Comparison of ENCODE assay signal across 13 mouse cellular contexts in the genomic region with DNA sequence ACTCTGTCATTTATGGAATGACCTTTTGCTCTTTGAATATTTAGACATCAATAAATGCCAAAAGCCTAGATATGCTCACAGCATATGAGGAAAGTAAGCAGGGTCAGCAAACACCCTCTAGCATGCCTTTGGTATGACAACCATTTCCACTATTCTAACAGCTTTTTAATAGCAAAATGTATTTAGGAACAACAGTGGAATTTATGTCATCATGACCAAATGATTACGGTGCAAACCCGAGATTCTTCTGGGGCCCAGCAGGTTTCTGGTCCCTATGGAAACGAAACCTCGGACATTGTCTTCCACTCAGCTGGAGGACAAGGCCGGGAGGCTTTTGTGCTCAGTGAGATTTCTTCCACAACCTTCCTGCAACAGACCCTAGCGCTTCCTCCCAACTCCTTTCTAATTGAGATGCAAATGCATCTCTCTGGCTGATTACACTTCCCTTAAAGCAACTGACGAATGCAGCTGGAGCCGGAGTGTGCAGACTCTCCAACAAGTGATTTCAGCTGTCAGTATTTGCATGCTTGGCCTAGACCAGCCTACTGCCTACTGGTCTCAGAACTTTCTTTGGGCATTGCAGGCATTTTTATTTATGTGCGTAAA.
DNase-seq lines count a peak whose midpoint lies in the region; ATAC-seq lines count a peak whose summit lies in the region.
"Had no signal": no experiment of that assay in that cellular context is flagged by ENCODE, and none has a peak within 500 bp of the region (broad histone marks: within the 10 kb centered on the region; RNA-seq: fewer than 3 reads in every experiment).

No protein-coding gene starts in this region.

- no peak overlapping the region for H3K4me2 ChIP-seq in neural tube, embryonic 11.5 days (ENCODE audit: low read depth)
- H3K4me2 ChIP-seq in forebrain, embryonic 15.5 days (replicated peaks), result no peak overlapping the region
- H3K4me2 ChIP-seq in midbrain, embryonic 12.5 days (replicated peaks), result peak overlapping the region; percentile 2; the same call in 1 of the 2 replicates
- H3K4me2 ChIP-seq: embryonic facial prominence, embryonic 13.5 days had no signal

- H3K4me1 ChIP-seq in neural tube, embryonic 11.5 days (ENCODE audit: control insufficient read depth, insufficient read depth, low read length), result peaks cover 20% of the 10 kb centered on the region; the same call in 1 of the 2 replicates
- peaks cover 36% of the 10 kb centered on the region for H3K4me1 ChIP-seq in forebrain, embryonic 15.5 days
- H3K4me1 ChIP-seq in midbrain, embryonic 12.5 days, result peaks cover 44% of the 10 kb centered on the region

- no peaks in the 10 kb centered on the region for H3K36me3 ChIP-seq in neural tube, embryonic 11.5 days (ENCODE audit: control insufficient read depth, insufficient read depth, low read length)
- no peaks in the 10 kb centered on the region for H3K36me3 ChIP-seq in forebrain, embryonic 15.5 days
- H3K36me3 ChIP-seq in midbrain, embryonic 12.5 days, result no peaks in the 10 kb centered on the region
- H3K36me3 ChIP-seq: embryonic facial prominence, embryonic 13.5 days had no signal

- H3K9me3 ChIP-seq in neural tube, embryonic 11.5 days (ENCODE audit: control insufficient read depth, low read length), result no peaks in the 10 kb centered on the region
- no peaks in the 10 kb centered on the region for H3K9me3 ChIP-seq in forebrain, embryonic 15.5 days
- H3K9me3 ChIP-seq in midbrain, embryonic 12.5 days, result no peaks in the 10 kb centered on the region
- H3K9me3 ChIP-seq: embryonic facial prominence, embryonic 13.5 days had no signal

- no peaks in the 10 kb centered on the region for H3K27me3 ChIP-seq in neural tube, embryonic 11.5 days (ENCODE audit: control insufficient read depth, insufficient read depth, low read length)
- H3K27me3 ChIP-seq in forebrain, embryonic 15.5 days, result no peaks in the 10 kb centered on the region
- H3K27me3 ChIP-seq in midbrain, embryonic 12.5 days, result no peaks in the 10 kb centered on the region; the same call in 1 of the 2 replicates
- H3K27me3 ChIP-seq: embryonic facial prominence, embryonic 13.5 days had no signal

- DNase-seq in neural tube, embryonic 11.5 days (ENCODE audit: low spot score), result peak; percentile 56
- no peak for DNase-seq in neural tube, embryonic 10.5 days (ENCODE audit: extremely low spot score, low spot score)
- DNase-seq in liver, result no peak
- DNase-seq in thymus, adult 18-20 months, result no peak
- DNase-seq in layer of hippocampus, postnatal 36 days, result no peak
- DNase-seq in urinary bladder, postnatal 36 days (ENCODE audit: low spot score in 2 of 2), result no peak
- DNase-seq: kidney, adult 2 months; lung, postnatal 4 days; spleen, adult 18-20 months; thymus, postnatal 14 days had no signal

- ATAC-seq in neural tube, embryonic 11.5 days (ENCODE audit: insufficient read depth, low FRiP score, low TSS enrichment), result peak; percentile 82
- ATAC-seq in forebrain, embryonic 15.5 days (replicated peaks), result peak; percentile 87
- ATAC-seq in midbrain, embryonic 12.5 days (ENCODE audit: low FRiP score, low read depth), result peak; percentile 78

- H3K4me3 ChIP-seq in neural tube, embryonic 11.5 days (ENCODE audit: low read depth, low read length), result no peak overlapping the region
- no peak overlapping the region for H3K4me3 ChIP-seq in forebrain, embryonic 15.5 days
- no peak overlapping the region for H3K4me3 ChIP-seq in midbrain, embryonic 12.5 days
- H3K4me3 ChIP-seq: embryonic facial prominence, embryonic 13.5 days had no signal

- WGBS in neural tube, embryonic 11.5 days, result 12% methylated on average over 9 of the region's 9 CpGs
- 5% methylated on average over 9 of the region's 9 CpGs for WGBS in forebrain, embryonic 15.5 days
- 9% methylated on average over 9 of the region's 9 CpGs for WGBS in midbrain, embryonic 12.5 days

- no peak overlapping the region for H3K9ac ChIP-seq in neural tube, embryonic 11.5 days (ENCODE audit: low read length)
- no peak overlapping the region for H3K9ac ChIP-seq in forebrain, embryonic 15.5 days (replicated peaks)
- H3K9ac ChIP-seq in midbrain, embryonic 12.5 days (replicated peaks), result no peak overlapping the region
- H3K9ac ChIP-seq: embryonic facial prominence, embryonic 13.5 days had no signal

- H3K27ac ChIP-seq in neural tube, embryonic 11.5 days (ENCODE audit: low read depth, low read length), result no peak overlapping the region
- peak overlapping the region; percentile 79 for H3K27ac ChIP-seq in forebrain, embryonic 15.5 days (replicated peaks)
- H3K27ac ChIP-seq in midbrain, embryonic 12.5 days (replicated peaks), result peak overlapping the region; percentile 75
- H3K27ac ChIP-seq: embryonic facial prominence, embryonic 13.5 days had no signal
